Mouse (Mus musculus): Measurements from ENCODE around the gene Gm20388.
"Not testable (repeated sequence)": the region's sequence is repeated elsewhere in the genome, so short reads cannot be mapped to it uniquely, and the experiment has no call there.

The Gm20388 gene

DNA sequence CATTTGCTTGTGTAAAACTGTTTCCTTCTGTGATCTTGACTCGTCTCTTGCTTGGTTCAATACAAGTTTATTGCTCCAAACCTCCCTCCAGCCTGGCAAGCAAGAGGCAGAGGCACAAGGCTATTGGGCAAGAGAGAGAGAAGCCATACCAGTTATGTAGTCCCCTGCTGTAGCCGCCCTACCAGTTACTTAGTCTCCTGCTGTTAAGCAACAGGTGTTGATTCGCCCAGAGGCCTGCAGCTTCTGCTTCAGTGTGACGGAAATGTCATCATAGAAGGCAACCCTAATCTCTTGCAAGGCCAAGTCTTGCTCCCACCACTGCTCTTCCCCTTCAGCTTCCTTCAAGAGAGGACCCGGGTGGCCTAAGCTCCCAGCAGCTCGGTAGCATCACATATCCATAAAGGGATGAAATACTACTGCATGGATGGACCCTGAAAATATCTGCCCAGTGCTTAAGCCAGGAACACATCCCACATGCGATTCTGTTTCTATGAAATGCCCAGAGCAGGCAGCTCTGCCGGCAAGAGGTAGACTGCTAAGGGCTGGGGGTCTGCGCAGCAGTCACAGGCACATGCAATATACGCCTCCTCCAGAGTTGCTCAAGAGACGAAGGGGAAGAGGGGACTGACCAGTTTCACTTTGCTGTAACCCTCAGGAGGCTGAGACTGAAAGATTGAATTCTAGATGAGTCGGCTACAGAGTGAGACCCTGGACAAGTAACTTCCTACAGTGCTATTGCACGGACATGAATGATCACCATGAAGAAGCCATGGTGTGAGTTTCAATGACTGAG is 3369.9 kb downstream of the Gm20388 start:
- no peak for DNase-seq (ENCODE audit: low spot score)

DNA sequence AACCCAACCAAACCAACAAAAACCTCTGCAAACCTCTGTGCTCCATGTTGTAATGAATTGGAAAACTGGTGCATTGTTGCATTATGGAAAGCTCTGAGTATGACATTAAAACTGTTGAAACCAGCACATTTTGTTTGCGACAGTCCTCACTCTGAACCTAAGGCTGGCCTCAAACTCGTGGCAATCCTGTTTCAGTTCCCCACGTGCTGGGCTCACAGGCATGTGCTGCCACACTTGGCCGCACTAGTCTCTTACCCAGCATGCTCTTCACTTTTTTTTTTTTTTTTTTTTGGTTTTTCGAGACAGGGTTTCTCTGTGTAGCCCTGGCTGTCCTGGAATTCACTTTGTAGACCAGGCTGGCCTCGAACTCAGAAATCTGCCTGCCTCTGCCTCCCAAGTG is 3372.4 kb downstream of the Gm20388 start:
- DNase-seq (ENCODE audit: low spot score) = not testable (repeated sequence)

- DNase-seq (ENCODE audit: low spot score) = no peak
Observed at GRCm38 (mm10) chr8:123283991-123284390, 3373.3 kb downstream of the Gm20388 start.

- no peak for DNase-seq (ENCODE audit: low spot score)
Observed at GRCm38 (mm10) chr8:123284493-123284892, 3373.9 kb downstream of the Gm20388 start.

GRCm38 (mm10) chr8:123287362-123287761 is 3376.7 kb downstream of the Gm20388 start:
- DNase-seq (ENCODE audit: low spot score) = no peak

DNA sequence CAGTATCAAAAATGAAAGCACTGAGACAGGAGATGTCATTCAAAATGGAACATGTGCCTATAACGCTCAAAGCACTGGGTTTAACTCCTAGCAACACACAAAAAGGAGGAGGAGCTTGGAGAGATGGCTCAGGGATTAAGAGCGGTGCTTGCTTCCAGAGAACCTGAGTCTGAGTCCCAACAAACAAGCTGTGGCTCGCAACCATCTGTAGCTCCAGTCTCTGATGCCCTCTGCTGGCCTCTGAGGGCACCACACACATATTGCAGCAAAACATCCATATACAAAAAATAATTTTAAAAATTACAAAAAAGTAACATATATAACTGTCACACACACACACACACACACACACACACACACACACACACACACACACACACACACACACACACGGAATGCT is 3379.5 kb downstream of the Gm20388 start:
- DNase-seq (ENCODE audit: low spot score) = peak; percentile 47

- no peak for DNase-seq (ENCODE audit: low spot score)
Observed at GRCm38 (mm10) chr8:123290679-123291078, 3380.0 kb downstream of the Gm20388 start.

GRCm38 (mm10) chr8:123291716-123292115 is 3381.1 kb downstream of the Gm20388 start:
- DNase-seq (ENCODE audit: low spot score) = no peak

GRCm38 (mm10) chr8:123292281-123292680 is 3381.6 kb downstream of the Gm20388 start:
- no peak for DNase-seq (ENCODE audit: low spot score)

- no peak for DNase-seq (ENCODE audit: low spot score)
Observed at GRCm38 (mm10) chr8:123292785-123293184, 3382.1 kb downstream of the Gm20388 start.

- no peak for DNase-seq (ENCODE audit: low spot score)
Observed at GRCm38 (mm10) chr8:123298301-123298700, 3387.7 kb downstream of the Gm20388 start.

GRCm38 (mm10) chr8:123308738-123309137 is 3398.1 kb downstream of the Gm20388 start:
- DNase-seq (ENCODE audit: low spot score) = no peak

DNA sequence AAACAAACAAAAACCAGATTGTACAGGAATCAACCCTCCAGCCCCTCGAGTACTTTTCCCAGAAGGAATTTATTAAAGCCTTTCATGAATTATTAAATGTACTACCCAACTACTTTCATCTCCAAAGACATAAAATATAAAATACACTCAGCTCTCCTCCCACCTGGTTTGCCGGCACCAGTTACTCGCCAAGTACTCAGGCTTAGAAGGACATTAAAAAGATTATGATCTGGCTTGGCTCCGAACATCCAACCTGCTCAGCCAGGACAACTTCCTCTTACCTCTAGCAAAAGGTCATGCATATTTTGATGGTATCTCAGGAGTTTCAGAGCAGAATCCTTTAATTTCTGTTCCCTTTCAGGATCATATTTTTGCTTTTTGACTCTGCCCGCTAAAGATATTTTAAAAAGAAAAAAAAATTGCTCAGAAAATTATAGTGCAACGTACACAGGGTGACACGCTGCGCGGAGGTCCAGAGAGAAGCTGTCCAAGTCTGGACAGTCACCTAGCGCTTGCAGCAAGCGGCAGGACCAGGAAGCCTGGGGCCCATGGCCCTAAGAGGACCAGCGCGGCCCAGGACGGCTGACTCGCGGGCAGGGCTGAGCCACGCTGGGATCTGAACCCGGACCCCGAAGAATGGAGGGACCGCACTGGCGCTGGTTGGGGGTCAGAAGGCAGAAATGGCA is 3407.3 kb downstream of the Gm20388 start:
- no peak for DNase-seq (ENCODE audit: low spot score)

DNA sequence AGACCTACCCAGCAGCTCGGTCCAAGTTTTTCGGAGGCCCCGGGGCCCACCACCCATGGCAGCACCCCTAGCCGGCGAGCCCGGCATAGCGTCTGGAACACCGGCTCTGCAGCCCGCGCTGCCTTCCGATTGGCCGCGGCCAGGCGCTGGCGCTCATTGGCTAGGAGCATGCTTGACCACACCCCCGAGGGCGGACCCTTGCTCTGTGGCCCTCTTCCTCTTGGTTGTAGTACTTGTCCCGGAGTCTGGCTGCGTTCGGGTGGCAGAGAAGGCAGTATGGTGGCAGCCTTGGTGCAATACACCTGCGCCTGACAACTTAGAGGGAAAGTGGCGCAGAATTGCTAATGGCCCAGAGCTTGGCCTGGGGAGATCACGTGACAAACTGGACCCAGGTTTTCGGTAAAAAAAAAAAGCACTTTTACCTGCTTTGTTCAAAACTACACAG is 3407.8 kb downstream of the Gm20388 start, which contains the start of gene Fanca:
Gene Fanca, minus strand, starts transcription at position 110 of the 445 bp plus-strand sequence.
- DNase-seq (ENCODE audit: low spot score) = peak; percentile 97

GRCm38 (mm10) chr8:123319522-123320164 is 3409.0 kb downstream of the Gm20388 start:
- DNase-seq (ENCODE audit: low spot score) = no peak

DNA sequence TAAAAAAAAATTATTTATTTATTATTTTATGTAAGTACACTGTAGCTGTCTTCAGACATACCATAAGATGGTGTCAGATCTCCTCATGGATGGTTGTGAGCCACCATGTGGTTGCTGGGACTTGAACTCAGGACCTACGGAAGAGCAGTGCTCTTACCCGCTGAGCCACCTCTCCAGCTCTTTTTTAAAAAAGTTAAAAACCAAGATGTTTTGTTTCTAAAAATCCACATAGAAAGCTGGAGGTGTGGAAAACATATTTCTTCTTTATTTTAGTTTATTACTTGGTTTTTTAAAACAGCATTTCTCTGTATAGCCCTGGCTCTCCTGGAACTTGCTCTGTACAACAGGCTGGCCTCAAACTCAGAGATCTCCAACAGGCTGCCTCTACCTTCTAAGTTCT is 3417.9 kb downstream of the Gm20388 start:
- no peak for DNase-seq (ENCODE audit: low spot score)

GRCm38 (mm10) chr8:123329350-123329749 is 3418.7 kb downstream of the Gm20388 start:
- DNase-seq (ENCODE audit: low spot score) = no peak

GRCm38 (mm10) chr8:123329961-123330360 is 3419.3 kb downstream of the Gm20388 start:
- DNase-seq (ENCODE audit: low spot score) = no peak

DNA sequence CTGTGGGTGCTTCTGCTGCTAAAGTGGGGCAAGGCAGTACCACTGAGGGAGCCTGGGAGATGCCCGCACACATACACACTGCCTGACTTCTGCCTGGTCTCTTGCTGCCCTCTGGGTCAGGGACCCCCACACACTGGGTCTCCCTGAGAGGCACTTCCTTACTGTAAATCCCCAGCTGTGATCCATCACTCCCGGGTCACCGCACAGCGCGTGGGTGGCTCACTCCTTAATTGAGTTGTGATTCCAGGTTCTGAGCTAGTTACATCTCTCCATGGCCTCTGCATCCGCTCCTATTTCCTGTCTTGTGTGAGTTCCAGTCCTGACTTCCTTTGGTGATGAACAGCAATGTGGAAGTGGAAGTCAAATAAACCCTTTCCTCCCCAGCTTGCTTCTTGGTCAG is 3420.1 kb downstream of the Gm20388 start:
- DNase-seq (ENCODE audit: low spot score) = no peak

- DNase-seq (ENCODE audit: low spot score) = no peak
Observed at GRCm38 (mm10) chr8:123331301-123331700, 3420.7 kb downstream of the Gm20388 start.

- no peak for DNase-seq (ENCODE audit: low spot score)
Observed at GRCm38 (mm10) chr8:123331810-123332209, 3421.2 kb downstream of the Gm20388 start.

DNA sequence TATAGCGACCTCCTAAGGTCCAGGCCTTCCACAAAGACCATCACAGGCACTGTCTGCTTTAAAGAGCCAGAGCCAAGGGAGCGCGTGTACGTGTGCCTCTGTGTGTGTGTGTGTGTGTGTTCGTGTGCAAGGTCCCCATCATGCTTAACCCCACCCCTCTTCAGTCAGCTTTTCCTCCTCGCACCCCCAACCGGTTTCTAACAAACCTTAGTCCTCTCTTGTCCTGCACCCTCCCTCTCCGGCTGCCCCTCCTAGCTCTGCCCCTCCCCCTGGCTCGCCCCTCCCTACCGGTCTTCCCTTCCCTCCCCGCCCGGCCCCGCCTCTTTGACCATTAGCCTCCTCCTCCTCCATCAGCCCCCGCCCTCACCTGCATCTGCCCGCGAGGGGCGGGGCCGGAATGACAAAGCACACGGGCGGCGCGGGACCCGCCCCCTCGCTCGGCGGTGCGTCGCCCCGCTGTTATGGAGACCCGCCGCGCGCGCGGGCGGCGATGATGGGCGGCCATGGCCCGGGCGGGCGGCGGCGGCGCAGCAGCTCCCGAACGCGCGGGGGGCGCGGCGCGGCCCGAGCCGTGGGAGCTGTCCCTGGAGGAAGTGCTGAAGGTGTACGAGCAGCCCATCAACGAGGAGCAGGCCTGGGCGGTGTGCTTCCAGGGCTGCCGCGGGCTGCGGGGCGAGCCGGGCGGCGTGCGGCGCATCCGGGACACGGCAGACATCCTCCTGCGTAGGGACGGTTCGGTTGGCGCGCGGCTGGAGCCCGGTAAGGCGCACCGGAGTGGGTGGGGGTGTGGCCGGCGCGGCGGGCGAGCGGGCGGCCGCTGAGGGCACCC is 3421.8 kb downstream of the Gm20388 start, which contains the start of gene Spire2:
Gene Spire2, plus strand, starts transcription at position 452 of the 829 bp plus-strand sequence.
- peak; percentile 86 for DNase-seq (ENCODE audit: low spot score)
